Mouse (Mus musculus) stomach, embryonic 16.5 days (tissue): Measurements from ENCODE around the gene Pde6g. TPM values are rescaled to one million over a fixed set of nuclear protein-coding genes. Genes with fewer than 3 reads are reported as not detected.

Experiments
- ATAC-seq: fragments of 200-750 bp; cut with Nextera tagmentation; 2 replicates; pipeline ENCODE4 v1.8.0; 2017; ENCODE audit warnings: moderate number of reproducible peaks, moderate TSS enrichment; ENCODE audit not compliant: insufficient read depth, low FRiP score
- H3K27ac ChIP-seq: fragments of 300-500 bp; sonication (generic); 2 replicates; pipeline ENCODE4 v1.5.1; 2014; ENCODE audit warnings: low read length
- H3K27me3 ChIP-seq: fragments of 300-500 bp; sonication (generic); 2 replicates; pipeline ENCODE4 v1.6.1; 2014; ENCODE audit warnings: low read length, control low read depth, mixed read lengths; ENCODE audit not compliant: control insufficient read depth, insufficient read depth
- H3K36me3 ChIP-seq: fragments of 300-500 bp; sonication (generic); 2 replicates; pipeline ENCODE4 v1.6.1; 2014; ENCODE audit warnings: low read length; ENCODE audit not compliant: control insufficient read depth, insufficient read depth
- H3K4me1 ChIP-seq: fragments of 300-500 bp; sonication (generic); 2 replicates; pipeline ENCODE4 v1.6.1; 2014; ENCODE audit warnings: low read length, control low read depth, mixed read lengths; ENCODE audit not compliant: control insufficient read depth, insufficient read depth
- H3K4me2 ChIP-seq: fragments of 300-500 bp; sonication (generic); 2 replicates; pipeline ENCODE4 v1.6.1; 2014; ENCODE audit warnings: low read depth, low read length, mixed read lengths
- H3K4me3 ChIP-seq: fragments of 300-500 bp; sonication (generic); replicated peaks from 2 replicates; pipeline ENCODE4 v1.5.1; 2014; ENCODE audit warnings: mild to moderate bottlenecking, low read length
- H3K9ac ChIP-seq: fragments of 300-500 bp; sonication (generic); 2 replicates; pipeline ENCODE4 v1.6.1; 2014; ENCODE audit warnings: low read length
- H3K9me3 ChIP-seq: fragments of 300-500 bp; sonication (generic); replicated peaks from 2 replicates; pipeline ENCODE4 v1.6.1; 2016; ENCODE audit warnings: low read length, control low read depth; ENCODE audit not compliant: control insufficient read depth
- WGBS: fragments of 180-500 bp; shearing (Covaris S2); extraction: QIAGEN DNeasy Blood & Tissue Kit; methylation state at CpG from one replicate; pipeline ENCODE4 v1.1.7; 2014; 5-methylcytosine and 5-hydroxymethylcytosine counted together
- polyA plus RNA-seq: library from polyadenylated mRNA; unstranded; fragments of >200 nt; fragmentation: Nextera tagmentation; extraction: Ambion mirVana; gene quantifications from 2 replicates; pipeline ENCODE4 v1.2.1, GENCODE M21; 2015

Pde6g gene
- 0.30 and 0.57 TPM in 2 replicates for polyA plus RNA-seq

DNA sequence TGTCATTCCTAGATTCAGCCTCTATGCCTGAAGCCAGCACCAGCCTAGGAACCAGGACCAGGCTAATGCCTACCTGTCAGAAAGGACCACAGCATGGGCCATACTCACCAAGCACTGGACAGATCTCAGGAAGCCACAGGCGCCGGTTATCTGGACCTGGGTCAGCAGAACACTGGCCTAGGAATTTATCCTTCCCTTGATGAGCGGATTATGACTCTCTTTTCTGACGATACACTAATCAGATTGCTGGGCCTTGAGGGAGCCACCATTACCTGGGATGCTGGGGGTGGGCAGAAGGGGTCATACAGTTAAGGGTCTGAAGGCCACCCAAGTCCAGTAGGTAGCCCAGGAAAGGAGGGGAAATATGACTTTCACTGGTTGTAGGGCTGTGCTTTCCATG is at the start of gene Pde6g:
Pde6g (minus strand) TSS at position 195 of the 400 bp plus-strand sequence.
- H3K36me3 ChIP-seq: no peaks in the 10 kb centered on the region
- WGBS: 91% methylated on average over 4 of the region's 4 CpGs
- H3K4me1 ChIP-seq: peaks cover 8% of the 10 kb centered on the region; the same call in 1 of the 2 replicates
- ATAC-seq: no peak
- no peak within 1 kb of the TSS for H3K4me3 ChIP-seq
- no peak within 1 kb of the TSS for H3K4me2 ChIP-seq
- no peak within 1 kb of the TSS for H3K27ac ChIP-seq
- peak within 1 kb of the TSS; percentile 16; the same call in 1 of the 2 replicates for H3K9ac ChIP-seq
- no peaks in the 10 kb centered on the region for H3K9me3 ChIP-seq
- H3K27me3 ChIP-seq: no peaks in the 10 kb centered on the region

DNA sequence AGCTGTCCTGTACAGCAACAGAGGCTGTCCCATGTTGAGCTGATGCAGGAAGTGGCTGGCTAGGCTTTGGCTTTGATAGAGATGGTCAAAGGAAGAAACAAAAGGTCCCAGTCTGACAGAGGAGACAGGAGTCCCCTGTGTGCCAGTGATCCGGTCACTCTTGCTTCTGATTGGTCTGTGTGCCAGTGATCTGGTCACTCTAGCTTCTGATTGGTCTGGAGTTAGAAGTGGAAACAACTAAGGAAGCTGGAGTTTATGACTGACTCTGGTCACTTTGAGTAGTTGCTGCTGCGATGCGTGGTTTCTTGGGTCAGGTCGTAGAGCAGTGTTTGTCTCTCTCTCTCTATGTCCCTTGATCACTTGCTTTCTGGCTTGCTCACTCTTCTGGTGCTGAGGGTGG is 48.4 kb upstream of the Pde6g start:
- Histone ChIP-seq H3K4me3 (no peak overlapping the region), H3K27ac (no peak overlapping the region), H3K9ac (no peak overlapping the region), H3K4me1 (peaks cover 10% of the 10 kb centered on the region; the same call in 1 of the 2 replicates), H3K9me3 (no peaks in the 10 kb centered on the region), H3K27me3 (no peaks in the 10 kb centered on the region), H3K4me2 (no peak overlapping the region), H3K36me3 (no peaks in the 10 kb centered on the region)
- ATAC-seq: no peak
- 83% methylated on average over 4 of the region's 4 CpGs for WGBS

DNA sequence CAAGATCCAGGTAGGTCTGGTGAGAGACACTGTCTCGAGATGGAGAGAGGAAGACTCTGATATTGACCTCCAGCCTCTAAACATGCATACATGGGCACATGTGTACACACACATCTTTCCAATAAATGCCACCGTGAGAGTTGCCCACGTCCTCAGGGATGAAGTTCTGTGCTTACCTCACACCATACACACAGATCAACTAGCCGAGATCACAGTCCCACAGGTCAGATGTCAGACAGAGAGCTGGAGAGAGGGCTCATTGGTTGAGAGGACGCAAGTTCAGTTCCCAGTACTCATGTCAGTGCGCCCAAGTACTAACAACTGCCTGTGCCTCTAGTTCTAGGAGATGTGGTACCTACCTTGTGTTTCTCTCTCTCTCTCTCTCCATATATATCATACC is 47.7 kb upstream of the Pde6g start:
- H3K9me3 ChIP-seq: no peaks in the 10 kb centered on the region
- no peaks in the 10 kb centered on the region for H3K27me3 ChIP-seq
- ATAC-seq: no peak
- no peak overlapping the region for H3K4me3 ChIP-seq
- peaks cover 10% of the 10 kb centered on the region; the same call in 1 of the 2 replicates for H3K4me1 ChIP-seq
- no peaks in the 10 kb centered on the region for H3K36me3 ChIP-seq
- no peak overlapping the region for H3K9ac ChIP-seq
- peak overlapping the region; percentile 86; the same call in 1 of the 2 replicates for H3K27ac ChIP-seq
- H3K4me2 ChIP-seq: no peak overlapping the region
- WGBS: 60% methylated on average over 6 of the region's 6 CpGs

DNA sequence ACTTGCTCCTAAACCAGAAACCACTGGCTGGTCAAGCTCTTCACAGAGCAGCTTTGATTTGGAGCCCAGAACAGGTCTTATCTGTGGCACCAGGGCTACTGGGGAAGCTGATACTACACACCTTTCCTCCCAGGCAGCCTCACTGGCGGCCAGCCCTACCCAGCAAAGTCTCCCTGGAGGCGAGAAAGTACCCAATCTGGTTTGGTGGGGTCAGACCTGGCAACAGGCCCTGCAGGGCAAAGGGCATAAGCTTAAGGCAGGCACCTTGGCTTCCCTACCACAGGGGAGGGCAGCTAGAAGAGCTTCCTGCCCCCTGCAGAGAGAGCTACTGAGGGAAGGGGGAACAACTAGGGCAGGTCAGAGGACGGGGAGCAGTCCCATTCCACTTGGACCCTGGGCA is 47.1 kb upstream of the Pde6g start:
- H3K4me3 ChIP-seq: no peak overlapping the region
- no peaks in the 10 kb centered on the region for H3K9me3 ChIP-seq
- peak overlapping the region; percentile 86 for H3K27ac ChIP-seq
- peaks cover 2% of the 10 kb centered on the region; the same call in 1 of the 2 replicates for H3K36me3 ChIP-seq
- peaks cover 10% of the 10 kb centered on the region; the same call in 1 of the 2 replicates for H3K4me1 ChIP-seq
- H3K27me3 ChIP-seq: no peaks in the 10 kb centered on the region
- no peak overlapping the region for H3K4me2 ChIP-seq
- peak overlapping the region; percentile 20 for H3K9ac ChIP-seq
- peak; percentile 89; the same call in 1 of the 2 replicates for ATAC-seq
- WGBS: 15% methylated on average over 3 of the region's 3 CpGs

DNA sequence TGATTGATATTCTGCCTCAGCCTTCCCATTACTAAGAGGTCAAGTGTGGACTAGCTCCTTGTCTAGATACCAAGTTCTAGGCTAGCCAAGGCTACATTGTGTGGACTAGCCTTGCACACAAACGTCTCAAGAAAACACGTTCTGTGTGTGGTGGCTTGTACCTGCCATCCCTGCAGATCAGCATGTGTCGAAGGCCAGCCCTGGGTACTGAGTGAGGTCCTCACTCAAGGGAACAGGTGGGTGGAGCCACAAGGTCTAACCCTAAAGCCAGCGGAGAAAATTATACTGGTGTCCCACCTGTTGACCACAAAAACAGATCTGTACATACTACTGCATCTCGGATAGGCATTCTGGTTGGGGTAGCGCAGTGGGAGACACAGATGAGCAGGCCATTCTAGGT is 46.6 kb upstream of the Pde6g start:
- peaks cover 5% of the 10 kb centered on the region for H3K36me3 ChIP-seq
- peak overlapping the region; percentile 20 for H3K9ac ChIP-seq
- H3K9me3 ChIP-seq: no peaks in the 10 kb centered on the region
- peak; percentile 15; the same call in 1 of the 2 replicates for ATAC-seq
- no peak overlapping the region for H3K4me2 ChIP-seq
- peak overlapping the region; percentile 86 for H3K27ac ChIP-seq
- H3K27me3 ChIP-seq: no peaks in the 10 kb centered on the region
- H3K4me3 ChIP-seq: no peak overlapping the region
- H3K4me1 ChIP-seq: peaks cover 10% of the 10 kb centered on the region; the same call in 1 of the 2 replicates
- WGBS: 67% methylated on average over 6 of the region's 6 CpGs

DNA sequence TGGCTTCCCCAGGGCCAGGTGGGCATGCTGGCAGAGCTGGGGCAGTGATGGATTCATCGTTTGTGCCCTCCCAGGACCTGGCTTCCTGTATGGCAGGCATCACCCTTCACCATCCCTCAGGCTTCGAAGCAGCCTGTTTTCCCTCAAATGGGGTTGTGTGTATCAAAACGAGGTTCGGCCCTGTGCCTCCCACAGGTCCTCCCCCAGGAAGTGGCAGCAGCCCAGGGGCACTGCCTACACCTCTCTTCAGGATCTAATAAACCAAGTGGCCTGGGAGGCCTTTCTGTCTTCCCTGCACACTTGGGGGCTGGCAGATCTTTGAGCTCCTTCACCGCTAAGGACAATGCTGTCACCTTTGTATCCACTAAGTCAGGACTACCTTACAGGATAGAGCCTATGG is 45.6 kb upstream of the Pde6g start:
- H3K27ac ChIP-seq: peak overlapping the region; percentile 86; the same call in 1 of the 2 replicates
- ATAC-seq: no peak

DNA sequence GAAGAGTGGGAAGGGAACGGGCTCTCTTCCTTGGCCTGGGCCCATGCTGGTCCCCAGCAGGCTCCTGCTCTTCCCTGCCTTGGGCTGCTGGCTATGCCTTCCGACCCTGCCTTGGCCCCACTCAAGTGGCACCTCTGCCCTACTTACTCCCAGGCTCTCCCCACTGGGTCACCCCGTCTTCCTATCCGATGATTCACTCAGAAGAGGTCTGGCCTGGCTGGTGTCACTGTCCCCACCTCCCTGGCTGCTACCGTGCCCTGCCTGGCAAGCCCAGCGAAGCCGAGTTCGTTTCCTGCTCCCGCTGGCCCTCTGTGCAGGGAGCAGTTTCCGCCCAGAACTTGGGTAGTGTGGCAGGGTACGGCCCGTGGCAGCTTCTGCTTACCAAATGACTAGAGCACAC is 44.9 kb upstream of the Pde6g start:
- H3K9me3 ChIP-seq: no peaks in the 10 kb centered on the region
- H3K36me3 ChIP-seq: peaks cover 9% of the 10 kb centered on the region
- H3K4me1 ChIP-seq: peaks cover 17% of the 10 kb centered on the region
- H3K4me2 ChIP-seq: no peak overlapping the region
- WGBS: 91% methylated on average over 12 of the region's 12 CpGs
- H3K27ac ChIP-seq: no peak overlapping the region
- H3K4me3 ChIP-seq: no peak overlapping the region
- H3K9ac ChIP-seq: no peak overlapping the region
- ATAC-seq: no peak
- no peaks in the 10 kb centered on the region for H3K27me3 ChIP-seq

More for the DNA sequence above, 45.6 kb upstream of the Pde6g start:
- 85% methylated on average over 5 of the region's 5 CpGs for WGBS
- H3K27me3 ChIP-seq: no peaks in the 10 kb centered on the region
- H3K9ac ChIP-seq: no peak overlapping the region
- peaks cover 9% of the 10 kb centered on the region for H3K36me3 ChIP-seq
- no peak overlapping the region for H3K4me2 ChIP-seq
- H3K9me3 ChIP-seq: no peaks in the 10 kb centered on the region
- H3K4me1 ChIP-seq: peaks cover 11% of the 10 kb centered on the region; the same call in 1 of the 2 replicates
- no peak overlapping the region for H3K4me3 ChIP-seq

DNA sequence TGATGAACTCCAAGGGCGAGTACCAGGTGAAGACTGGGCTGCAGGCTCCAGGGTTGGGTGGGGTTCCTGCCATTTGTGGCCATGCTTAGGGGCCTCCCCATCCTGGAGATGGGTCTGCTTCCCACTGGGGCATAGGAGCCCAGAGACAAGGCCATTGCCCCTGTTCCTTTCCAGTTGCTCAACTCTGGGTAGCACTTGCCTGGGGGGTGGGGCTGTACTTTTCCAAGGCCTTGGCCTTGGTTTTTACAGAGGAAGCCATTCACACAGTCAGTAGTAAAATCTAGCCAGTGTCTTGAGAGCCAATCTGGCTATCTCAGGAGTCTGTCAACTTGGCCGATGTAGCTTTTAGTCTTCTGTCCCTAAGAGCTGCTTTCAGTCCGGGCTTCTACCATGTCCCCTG is 44.1 kb upstream of the Pde6g start:
- no peak overlapping the region for H3K27ac ChIP-seq
- no peaks in the 10 kb centered on the region for H3K27me3 ChIP-seq
- WGBS: 92% methylated on average over 3 of the region's 3 CpGs
- H3K4me2 ChIP-seq: no peak overlapping the region
- ATAC-seq: no peak
- H3K4me1 ChIP-seq: peaks cover 22% of the 10 kb centered on the region
- H3K9ac ChIP-seq: no peak overlapping the region
- no peaks in the 10 kb centered on the region for H3K9me3 ChIP-seq
- H3K36me3 ChIP-seq: peaks cover 9% of the 10 kb centered on the region
- H3K4me3 ChIP-seq: no peak overlapping the region

DNA sequence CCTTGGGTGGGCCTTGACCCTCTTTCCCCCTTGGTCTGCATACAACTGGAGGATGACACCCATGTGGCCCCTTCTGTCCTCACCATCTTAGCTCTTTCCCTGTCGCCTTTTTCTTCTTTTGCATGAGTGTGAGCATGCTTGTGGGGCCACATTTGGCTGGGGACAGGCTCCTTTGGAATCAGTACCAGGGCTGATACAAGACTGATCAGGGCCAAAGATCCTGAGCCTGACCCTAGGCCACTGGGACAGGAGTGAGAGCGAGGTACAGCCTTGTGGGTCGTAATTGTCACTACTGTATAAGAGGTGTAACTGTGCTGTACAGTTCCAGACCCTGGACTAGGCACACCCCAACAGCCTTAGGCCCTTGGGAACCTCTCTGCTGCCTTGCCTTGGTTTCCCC is 40.6 kb upstream of the Pde6g start:
- H3K9me3 ChIP-seq: no peaks in the 10 kb centered on the region
- WGBS: 82% methylated on average over 3 of the region's 3 CpGs
- no peak overlapping the region for H3K9ac ChIP-seq
- no peak overlapping the region for H3K4me3 ChIP-seq
- ATAC-seq: no peak
- peaks cover 27% of the 10 kb centered on the region for H3K4me1 ChIP-seq
- peaks cover 9% of the 10 kb centered on the region for H3K36me3 ChIP-seq
- no peak overlapping the region for H3K4me2 ChIP-seq
- H3K27ac ChIP-seq: no peak overlapping the region
- H3K27me3 ChIP-seq: no peaks in the 10 kb centered on the region
